Mouse (Mus musculus) megakaryocyte progenitor cell, adult 5-6 weeks (primary cell): ENCODE measurements around the gene Myh9. TPM values are rescaled to one million over a fixed set of nuclear protein-coding genes. Genes with fewer than 3 reads are reported as not detected.

Source experiments
- ATAC-seq: replicated peaks from 2 replicates; pipeline ENCODE4 v1.8.0; 2016; ENCODE audit warnings: mild to moderate bottlenecking, moderate TSS enrichment, inconsistent platforms; ENCODE audit not compliant: poor library complexity
- total RNA-seq, 2 experiments: library from RNA; stranded (forward) in 1 of 2; stranded (reverse) in 1 of 2; fragments of 157-497, 149-512 nt in 1 of 2; fragments of 200-1000 nt in 1 of 2; gene quantifications; 2 replicates each; pipeline versions ENCODE4 v1.2.3 to v1.2.4; 2015 to 2017

Myh9 gene
- total RNA-seq (2015) (167 and 191 TPM in 2 replicates), total RNA-seq (2017) (238 and 338 TPM in 2 replicates)

- ATAC-seq, result peak; percentile 80
These were observed at the start of gene Myh9 for GRCm38 (mm10) chr15:77842047-77842843. Gene Myh9 (minus strand): TSS chr15:77842175.

- peak; percentile 52 for ATAC-seq
These were observed 49.8 kb upstream of the Myh9 start for GRCm38 (mm10) chr15:77891766-77892165.

GRCm38 (mm10) chr15:77889761-77890422, 47.9 kb upstream of the Myh9 start:
- ATAC-seq, result no peak

GRCm38 (mm10) chr15:77888286-77888685, 46.3 kb upstream of the Myh9 start:
- no peak for ATAC-seq

- ATAC-seq, result peak; percentile 30
These were observed 45.1 kb upstream of the Myh9 start for GRCm38 (mm10) chr15:77887093-77887488.

- no peak for ATAC-seq
These were observed 44.6 kb upstream of the Myh9 start for GRCm38 (mm10) chr15:77886369-77887092.

GRCm38 (mm10) chr15:77885945-77886344, 44.0 kb upstream of the Myh9 start:
- ATAC-seq, result no peak

GRCm38 (mm10) chr15:77885159-77885558, 43.2 kb upstream of the Myh9 start:
- peak; percentile 13; the same call in 1 of the 2 replicates for ATAC-seq

- no peak for ATAC-seq
These were observed 41.7 kb upstream of the Myh9 start for GRCm38 (mm10) chr15:77883697-77884010.

GRCm38 (mm10) chr15:77882797-77883696, 41.1 kb upstream of the Myh9 start:
- no peak for ATAC-seq

- no peak; the same call in 1 of the 2 replicates for ATAC-seq
These were observed 40.3 kb upstream of the Myh9 start for GRCm38 (mm10) chr15:77882297-77882696.

GRCm38 (mm10) chr15:77881698-77882097, 39.7 kb upstream of the Myh9 start:
- peak; percentile 68 for ATAC-seq

- ATAC-seq, result no peak
These were observed 38.8 kb upstream of the Myh9 start for GRCm38 (mm10) chr15:77880738-77881137.

- peak; percentile 43 for ATAC-seq
These were observed 37.8 kb upstream of the Myh9 start for GRCm38 (mm10) chr15:77879756-77880155.

- ATAC-seq, result no peak
These were observed 35.2 kb upstream of the Myh9 start for GRCm38 (mm10) chr15:77877209-77877608.

- ATAC-seq, result no peak
These were observed 34.7 kb upstream of the Myh9 start for GRCm38 (mm10) chr15:77876716-77877115.

- no peak for ATAC-seq
These were observed 34.0 kb upstream of the Myh9 start for GRCm38 (mm10) chr15:77875953-77876352.

- ATAC-seq, result peak; percentile 90
These were observed 32.8 kb upstream of the Myh9 start for GRCm38 (mm10) chr15:77874807-77875206.

- peak; percentile 27; the same call in 1 of the 2 replicates for ATAC-seq
These were observed 32.3 kb upstream of the Myh9 start for GRCm38 (mm10) chr15:77874310-77874709.

- ATAC-seq, result no peak
These were observed 31.6 kb upstream of the Myh9 start for GRCm38 (mm10) chr15:77873564-77873963.

GRCm38 (mm10) chr15:77872996-77873395, 31.0 kb upstream of the Myh9 start:
- no peak for ATAC-seq
